Mouse (Mus musculus) CH12.LX (cell line): ENCODE results near the gene Pkp1. TPM values are rescaled to one million over a fixed set of nuclear protein-coding genes. Genes with fewer than 3 reads are reported as not detected.

ENCODE experiments used
- DNase-seq: peaks from one replicate; pipeline ENCODE4 v3.0.0-alpha.2; 2013; ENCODE audit errors: extremely low read depth
- H3K27ac ChIP-seq: 2 replicates; pipeline ENCODE4 v1.5.1; 2012; ENCODE audit warnings: low read depth, mild to moderate bottlenecking, control low read depth, moderate library complexity; ENCODE audit not compliant: insufficient read depth
- H3K27me3 ChIP-seq: replicated peaks from 2 replicates; pipeline ENCODE3; 2012; ENCODE audit warnings: inconsistent platforms
- H3K36me3 ChIP-seq, 2 experiments: replicated peaks in 1 of 2; 2 replicates each; pipeline versions ENCODE3 to v1.6.1; 2012; ENCODE audit warnings: inconsistent platforms in 1 of 2, low read length in 1 of 2, mild to moderate bottlenecking in 1 of 2, mixed read lengths in 1 of 2, moderate library complexity in 1 of 2; ENCODE audit not compliant: control insufficient read depth in 1 of 2, insufficient read depth in 1 of 2
- H3K4me1 ChIP-seq, 2 experiments: 2 replicates each; pipeline ENCODE4 v1.6.1; 2012; ENCODE audit warnings: inconsistent platforms in 1 of 2, moderate library complexity in 1 of 2; ENCODE audit not compliant: insufficient read depth in 2 of 2, control insufficient read depth in 1 of 2
- H3K4me2 ChIP-seq: 2 replicates; pipeline ENCODE4 v1.6.1; 2012; ENCODE audit warnings: low read depth, mild to moderate bottlenecking, control low read depth; ENCODE audit not compliant: poor library complexity, insufficient read depth, severe bottlenecking
- H3K4me3 ChIP-seq, 3 experiments: fragments of 150-350 bp in 1 of 3; sonication (generic) in 1 of 3; replicated peaks in 1 of 3; 2 replicates each; pipeline versions ENCODE3 to v1.5.1; 2011 to 2012; ENCODE audit warnings: low read depth in 2 of 3, low read length in 2 of 3, mild to moderate bottlenecking in 2 of 3, moderate library complexity in 2 of 3, control low read depth in 1 of 3, improper control_type of control experiment in 1 of 3, inconsistent platforms in 1 of 3, mixed read lengths in 1 of 3; ENCODE audit not compliant: poor library complexity in 1 of 3
- H3K79me2 ChIP-seq: replicated peaks from 2 replicates; pipeline ENCODE4 v1.6.1; 2012; ENCODE audit warnings: mild to moderate bottlenecking, moderate library complexity; ENCODE audit not compliant: control insufficient read depth, poor library complexity, insufficient read depth, severe bottlenecking; ENCODE audit errors: extremely low read depth
- H3K9ac ChIP-seq: 2 replicates; pipeline ENCODE4 v1.6.1; 2012; ENCODE audit warnings: low read depth, mild to moderate bottlenecking, control low read depth, moderate library complexity; ENCODE audit not compliant: insufficient read depth
- H3K9me3 ChIP-seq: replicated peaks from 2 replicates; pipeline ENCODE3; 2012; ENCODE audit warnings: low read length, inconsistent platforms, mixed read lengths
- BHLHE40 ChIP-seq: IDR thresholded peaks from 2 replicates; pipeline ENCODE4 v1.6.1; 2011; ENCODE audit warnings: mild to moderate bottlenecking, low read depth, low read length, improper control_type of control experiment
- CHD1 ChIP-seq: IDR thresholded peaks from 2 replicates; pipeline ENCODE4 v1.6.1; 2012; ENCODE audit warnings: low read depth, low read length, improper control_type of control experiment, inconsistent platforms
- CTCF ChIP-seq, 2 experiments: IDR thresholded peaks in 1 of 2; conservative IDR thresholded peaks in 1 of 2; 2 replicates each; pipeline ENCODE4 v1.5.1; 2011 to 2012; ENCODE audit warnings: low read depth in 2 of 2, low read length in 2 of 2, improper control_type of control experiment in 1 of 2, inconsistent platforms in 1 of 2, mild to moderate bottlenecking in 1 of 2, moderate library complexity in 1 of 2
- E2F4 ChIP-seq: IDR thresholded peaks from 2 replicates; pipeline ENCODE4 v1.6.1; 2011; ENCODE audit warnings: low read depth, low read length, improper control_type of control experiment; ENCODE audit not compliant: insufficient replicate concordance
- ELF1 ChIP-seq: IDR thresholded peaks from 2 replicates; pipeline ENCODE4 v1.6.1; 2014; ENCODE audit warnings: low read depth, mild to moderate bottlenecking, inconsistent platforms, low read length, improper control_type of control experiment
- EP300 ChIP-seq: IDR thresholded peaks from 2 replicates; pipeline ENCODE4 v1.6.1; 2011; ENCODE audit warnings: low read length, improper control_type of control experiment
- ETS1 ChIP-seq: conservative IDR thresholded peaks from 2 replicates; pipeline ENCODE4 v1.6.1; 2012; ENCODE audit warnings: low read depth, mild to moderate bottlenecking, inconsistent platforms, low read length, improper control_type of control experiment, moderate library complexity
- GABPA ChIP-seq: IDR thresholded peaks from 2 replicates; pipeline ENCODE4 v1.6.1; 2012; ENCODE audit warnings: low read depth, low read length, improper control_type of control experiment, inconsistent platforms; ENCODE audit not compliant: insufficient replicate concordance
- HCFC1 ChIP-seq: IDR thresholded peaks from 2 replicates; pipeline ENCODE4 v1.6.1; 2012; ENCODE audit warnings: low read depth, mild to moderate bottlenecking, inconsistent platforms, low read length, improper control_type of control experiment
- IRF4 ChIP-seq: IDR thresholded peaks from 2 replicates; pipeline ENCODE4 v1.6.1; 2014; ENCODE audit warnings: low read depth, mild to moderate bottlenecking, inconsistent platforms, low read length, improper control_type of control experiment
- JUN ChIP-seq: IDR thresholded peaks from 2 replicates; pipeline ENCODE4 v1.6.1; 2011; ENCODE audit warnings: low read depth, mild to moderate bottlenecking, low read length, improper control_type of control experiment, moderate library complexity; ENCODE audit not compliant: insufficient read depth
- JUND ChIP-seq: conservative IDR thresholded peaks from 2 replicates; pipeline ENCODE4 v1.6.1; 2011; ENCODE audit warnings: low read depth, low read length, improper control_type of control experiment
- KAT2A ChIP-seq: IDR thresholded peaks from 2 replicates; pipeline ENCODE4 v1.6.1; 2012; ENCODE audit warnings: low read length, improper control_type of control experiment, inconsistent platforms; ENCODE audit not compliant: insufficient replicate concordance
- MAFK ChIP-seq: IDR thresholded peaks from 2 replicates; pipeline ENCODE4 v1.6.1; 2011; ENCODE audit warnings: low read length, improper control_type of control experiment; ENCODE audit not compliant: insufficient replicate concordance
- MAX ChIP-seq: IDR thresholded peaks from 2 replicates; pipeline ENCODE4 v1.6.1; 2011; ENCODE audit warnings: low read length, improper control_type of control experiment
- PAX5 ChIP-seq: IDR thresholded peaks from 2 replicates; pipeline ENCODE4 v1.6.1; 2012; ENCODE audit warnings: low read length, inconsistent platforms, mixed read lengths
- POLR2A ChIP-seq: IDR thresholded peaks from 2 replicates; pipeline ENCODE4 v1.6.1; 2011; ENCODE audit warnings: low read depth, mild to moderate bottlenecking, improper control_type of control experiment, low read length
- RAD21 ChIP-seq: IDR thresholded peaks from 2 replicates; pipeline ENCODE4 v1.6.1; 2011; ENCODE audit warnings: low read depth, mild to moderate bottlenecking, low read length, improper control_type of control experiment, moderate library complexity
- RCOR1 ChIP-seq: conservative IDR thresholded peaks from 2 replicates; pipeline ENCODE4 v1.6.1; 2012; ENCODE audit warnings: low read depth, mild to moderate bottlenecking, inconsistent platforms, low read length, improper control_type of control experiment
- SIN3A ChIP-seq: IDR thresholded peaks from 2 replicates; pipeline ENCODE4 v1.6.1; 2012; ENCODE audit warnings: low read length, improper control_type of control experiment, inconsistent platforms
- SMC3 ChIP-seq: IDR thresholded peaks from 2 replicates; pipeline ENCODE4 v1.6.1; 2011; ENCODE audit warnings: low read depth, low read length, improper control_type of control experiment
- TCF12 ChIP-seq: IDR thresholded peaks from 2 replicates; pipeline ENCODE4 v1.6.1; 2014; ENCODE audit warnings: low read depth, mild to moderate bottlenecking, inconsistent platforms, low read length, improper control_type of control experiment
- UBTF ChIP-seq: IDR thresholded peaks from 2 replicates; pipeline ENCODE4 v1.6.1; 2012; ENCODE audit warnings: low read depth, mild to moderate bottlenecking, inconsistent platforms, low read length, improper control_type of control experiment, moderate library complexity
- USF2 ChIP-seq: conservative IDR thresholded peaks from 2 replicates; pipeline ENCODE4 v1.6.1; 2011; ENCODE audit warnings: low read depth, low read length, improper control_type of control experiment
- ZC3H11A ChIP-seq: IDR thresholded peaks from 2 replicates; pipeline ENCODE4 v1.6.1; 2012; ENCODE audit warnings: low read depth, mild to moderate bottlenecking, inconsistent platforms, low read length, improper control_type of control experiment
- ZKSCAN1 ChIP-seq: IDR thresholded peaks from 2 replicates; pipeline ENCODE4 v1.6.1; 2012; ENCODE audit warnings: low read depth, inconsistent platforms, low read length, improper control_type of control experiment, borderline replicate concordance
- ZMIZ1 ChIP-seq: IDR thresholded peaks from 2 replicates; pipeline ENCODE4 v1.6.1; 2012; ENCODE audit warnings: low read depth, mild to moderate bottlenecking, inconsistent platforms, low read length, improper control_type of control experiment
- ZNF384 ChIP-seq: IDR thresholded peaks from 2 replicates; pipeline ENCODE4 v1.6.1; 2012; ENCODE audit warnings: low read depth, low read length, improper control_type of control experiment, inconsistent platforms
- dilution Hi-C: fragments of 300-500 bp; cut with MboI; formaldehyde crosslinking; loops from 2 replicates; pipeline ENCODE4 v1.14.3; 2020; ENCODE audit warnings: low sequenced_read_pairs; ENCODE audit not compliant: extremely low pct_unique_long_range_greater_than_20kb, extremely low pct_ligation_motif_present
- in situ Hi-C: fragments of 300-500 bp; cut with MboI; formaldehyde crosslinking; loops from 3 replicates; pipeline ENCODE4 v1.14.3; 2019; ENCODE audit warnings: low sequenced_read_pairs, low pct_ligation_motif_present, low pct_unique_long_range_greater_than_20kb, mixed read lengths
- polyA plus RNA-seq: library from polyadenylated mRNA; unstranded; fragments of >175 nt; gene quantifications from 2 replicates; pipeline ENCODE4 v1.2.1, GENCODE M21; 2012; ENCODE audit warnings: low read depth; ENCODE audit not compliant: insufficient read length
- total RNA-seq, 2 experiments: library from RNA; depleted of rRNA; stranded (reverse); fragments of 300-350 nt in 1 of 2; fragments of >200 nt in 1 of 2; gene quantifications; 2 replicates each; pipeline ENCODE4 v1.2.3; 2012 to 2014

The Pkp1 gene
- total and polyA plus RNA-seq, 3 experiments = not detected

GRCm38 (mm10) chr1:135864830-135865229, 54.2 kb downstream of the Pkp1 start:
- in situ Hi-C loops = loop anchor here (5.0 kb wide), 1 partner anchor 82 kb away; no protein-coding TSS in a partner anchor
- Histone ChIP-seq H3K79me2 (no peaks in the 10 kb centered on the region), H3K4me2 (no peak overlapping the region), H3K4me3 (no peak overlapping the region), H3K4me1 (peaks cover 3 to 24% of the 10 kb centered on the region in 2 experiments; a peak in 3 of 4 replicates), H3K27ac (no peak overlapping the region), H3K27me3 (peaks cover 83% of the 10 kb centered on the region), H3K9ac (no peak overlapping the region), H3K9me3 (no peaks in the 10 kb centered on the region), H3K36me3 (no peaks in the 10 kb centered on the region)
- no peak for DNase-seq
- TF ChIP-seq ZNF384 (no peak), RAD21 (no peak), SMC3 (no peak), CTCF (conservative IDR thresholded peaks at IDR 0.05 in 1 of 2, IDR thresholded peaks at IDR 0.05 in 1 of 2; ENCODE audit: low read depth in 2 of 2, low read length in 2 of 2) (no peak), PAX5 (no peak), EP300 (no peak)
- dilution Hi-C loops = no loop called here

GRCm38 (mm10) chr1:135863786-135864335, 55.1 kb downstream of the Pkp1 start:
- dilution Hi-C loops = no loop called here
- in situ Hi-C loops = no loop called here

GRCm38 (mm10) chr1:135862561-135862960, 56.4 kb downstream of the Pkp1 start:
- no peak overlapping the region for H3K9ac ChIP-seq
- H3K4me2 ChIP-seq = no peak overlapping the region
- no peak for DNase-seq
- peaks cover 78% of the 10 kb centered on the region for H3K27me3 ChIP-seq
- H3K27ac ChIP-seq = no peak overlapping the region
- no peaks in the 10 kb centered on the region for H3K79me2 ChIP-seq
- dilution Hi-C loops (no loop called here), in situ Hi-C loops (no loop called here)
- H3K4me3 ChIP-seq = no peak overlapping the region
- H3K36me3 ChIP-seq = no peaks in the 10 kb centered on the region
- H3K9me3 ChIP-seq = no peaks in the 10 kb centered on the region
- H3K4me1 ChIP-seq = peaks cover 3 to 24% of the 10 kb centered on the region in 2 experiments; a peak in 3 of 4 replicates
- no peak for TF ChIP-seq ZKSCAN1
- TF ChIP-seq E2F4 = no peak
- no peak for TF ChIP-seq EP300
- no peak for TF ChIP-seq TCF12
- TF ChIP-seq JUND = no peak
- TF ChIP-seq CTCF (conservative IDR thresholded peaks at IDR 0.05 in 1 of 2, IDR thresholded peaks at IDR 0.05 in 1 of 2; ENCODE audit: low read depth in 2 of 2, low read length in 2 of 2) = no peak
- TF ChIP-seq MAX = no peak
- no peak for TF ChIP-seq HCFC1
- TF ChIP-seq GABPA = no peak
- no peak for TF ChIP-seq KAT2A
- TF ChIP-seq ELF1 = no peak
- TF ChIP-seq SMC3 = no peak
- TF ChIP-seq POLR2A = no peak
- no peak for TF ChIP-seq JUN
- TF ChIP-seq SIN3A = no peak
- no peak for TF ChIP-seq USF2

More at GRCm38 (mm10) chr1:135863786-135864335, 55.1 kb downstream of the Pkp1 start:
- H3K9ac ChIP-seq = no peak overlapping the region
- H3K9me3 ChIP-seq = no peaks in the 10 kb centered on the region
- DNase-seq = no peak
- peaks cover 3 to 24% of the 10 kb centered on the region in 2 experiments; a peak in 3 of 4 replicates for H3K4me1 ChIP-seq
- TF ChIP-seq CHD1 = no peak
- no peak for TF ChIP-seq ZNF384
- TF ChIP-seq JUN = no peak
- no peak for TF ChIP-seq BHLHE40
- no peak for TF ChIP-seq SMC3
- TF ChIP-seq ZKSCAN1 = no peak
- TF ChIP-seq JUND = no peak
- TF ChIP-seq UBTF = no peak
- TF ChIP-seq RAD21 = no peak
- TF ChIP-seq MAFK = no peak
- TF ChIP-seq IRF4 = no peak
- no peak for TF ChIP-seq MAX
- TF ChIP-seq ZC3H11A = no peak
- no peak for TF ChIP-seq RCOR1
- TF ChIP-seq ETS1 = no peak
- no peak for TF ChIP-seq ELF1
- TF ChIP-seq CTCF (conservative IDR thresholded peaks at IDR 0.05 in 1 of 2, IDR thresholded peaks at IDR 0.05 in 1 of 2; ENCODE audit: low read depth in 2 of 2, low read length in 2 of 2) = no peak
- TF ChIP-seq ZMIZ1 = no peak
- TF ChIP-seq, all 38 proteins: peak for 0
- H3K4me3 ChIP-seq = no peak overlapping the region
- peaks cover 83% of the 10 kb centered on the region for H3K27me3 ChIP-seq
- no peak overlapping the region for H3K27ac ChIP-seq
- no peaks in the 10 kb centered on the region for H3K36me3 ChIP-seq
- no peaks in the 10 kb centered on the region for H3K79me2 ChIP-seq
- H3K4me2 ChIP-seq = no peak overlapping the region
